Mouse (Mus musculus) lung, adult 18-20 months (tissue): ENCODE results near the gene Polr2l.

ENCODE experiments used
- DNase-seq, 2 experiments: peaks; one replicate each; pipeline ENCODE4 v3.0.0; 2022; ENCODE audit warnings: mixed read lengths in 2 of 2

Gene Polr2l

DNA sequence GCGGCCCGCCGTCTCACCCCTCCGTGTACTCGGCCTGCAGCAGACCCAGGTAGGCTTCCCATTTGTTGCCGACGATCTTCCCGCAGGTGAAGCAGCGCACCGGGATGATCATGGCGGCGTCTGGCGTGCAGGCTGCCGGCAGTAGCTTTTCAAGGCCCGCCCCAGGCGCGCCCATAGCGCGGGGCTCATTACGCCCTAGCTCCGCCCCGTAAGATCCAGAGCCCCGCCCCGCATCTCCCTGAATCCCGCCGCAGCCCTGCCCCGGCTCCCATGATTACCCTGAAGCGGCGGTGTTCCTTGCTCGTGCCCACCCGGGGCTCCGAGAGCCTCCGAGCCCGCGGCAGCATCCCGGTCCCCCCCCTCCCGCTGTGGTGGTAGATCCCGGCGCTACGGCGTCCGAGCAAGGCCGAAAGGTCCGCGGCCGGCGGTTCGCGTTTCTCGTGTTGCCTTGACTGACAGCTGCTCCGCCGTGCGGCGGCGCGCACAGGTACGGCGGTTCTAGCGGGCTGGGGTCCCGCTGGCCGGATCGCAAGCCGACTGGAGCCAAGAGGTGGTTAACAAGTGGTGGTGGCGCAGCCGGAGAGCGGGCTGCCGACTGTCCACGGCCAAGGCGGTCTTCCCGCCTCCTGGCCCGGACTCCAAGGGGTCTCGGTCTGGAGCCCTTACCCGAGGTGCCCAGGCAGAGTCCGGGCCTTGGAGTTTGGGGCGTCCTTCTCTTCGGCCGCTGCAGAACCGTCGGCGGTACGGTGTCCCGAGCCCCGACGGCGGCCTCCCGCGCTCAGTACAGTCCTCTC lies at the start of gene Polr2l, which contains the start of gene Tspan4:
Gene Polr2l (minus strand): TSS at position 122 of the 794 bp plus-strand sequence.
Gene Tspan4 (plus strand): TSS at position 230 of the 794 bp plus-strand sequence.
- peak; percentile 82 to 84 for DNase-seq

- no peak for DNase-seq
Observed at GRCm38 (mm10) chr7:141524271-141524670, 49.3 kb upstream of the Polr2l start.

DNA sequence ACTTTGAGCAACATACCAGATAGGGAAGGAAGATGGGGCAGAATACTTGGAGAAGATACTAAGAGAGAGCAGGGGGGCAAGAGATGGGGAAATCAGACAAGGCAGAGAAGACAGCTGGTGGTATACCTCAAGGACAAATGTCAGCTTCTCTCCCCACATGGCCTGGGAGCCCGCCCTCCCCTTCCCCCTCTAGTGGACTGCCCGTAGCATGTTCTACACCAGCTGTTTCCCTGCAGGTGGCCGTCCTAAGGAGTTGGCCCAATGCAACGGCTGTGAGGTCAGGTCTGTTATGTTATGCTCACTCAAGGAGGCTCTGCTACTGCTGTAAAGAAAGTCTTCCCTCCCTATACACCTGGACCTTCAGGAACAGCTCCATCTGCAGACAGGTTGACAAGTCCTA lies 48.1 kb upstream of the Polr2l start:
- DNase-seq = no peak

GRCm38 (mm10) chr7:141519795-141520194 lies 44.9 kb upstream of the Polr2l start:
- no peak for DNase-seq

DNA sequence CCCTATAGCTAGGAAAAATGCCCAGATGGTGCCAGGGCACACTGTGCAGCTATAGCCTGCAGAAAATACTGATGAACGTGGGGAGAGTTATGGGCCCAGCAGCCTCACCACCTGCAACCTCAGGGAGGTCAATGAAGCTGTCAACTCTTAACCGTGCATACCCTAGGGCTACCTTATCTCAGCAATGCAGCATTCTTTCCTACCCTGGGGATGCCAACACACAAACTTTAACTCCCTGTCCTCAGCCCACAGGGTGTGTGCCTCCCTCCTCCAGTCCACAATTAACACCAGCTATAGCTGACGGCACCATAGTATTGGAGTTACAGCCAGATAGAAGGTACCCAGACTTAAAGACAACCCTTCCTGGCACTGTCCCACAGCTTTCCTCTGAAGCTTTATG lies 44.0 kb upstream of the Polr2l start:
- no peak for DNase-seq

DNA sequence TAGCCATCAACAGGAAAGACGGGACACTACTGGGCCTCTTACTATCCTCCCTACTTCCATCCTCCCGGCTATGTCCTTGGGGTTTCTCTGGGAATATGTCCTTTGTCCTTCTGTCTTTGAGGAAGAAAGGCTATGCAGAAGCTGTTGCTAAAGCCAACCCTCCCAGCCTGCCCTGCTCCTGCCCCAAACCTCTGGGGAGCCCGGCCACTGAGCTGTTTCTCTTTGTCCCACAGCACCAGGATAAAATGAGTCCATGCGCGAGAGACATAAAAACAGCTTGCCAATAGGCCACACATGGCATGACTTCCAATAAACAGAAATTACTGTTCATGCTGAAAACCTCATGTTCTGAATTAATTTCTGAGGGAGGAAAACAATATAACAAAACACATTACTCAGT lies 43.4 kb upstream of the Polr2l start:
- no peak for DNase-seq

DNA sequence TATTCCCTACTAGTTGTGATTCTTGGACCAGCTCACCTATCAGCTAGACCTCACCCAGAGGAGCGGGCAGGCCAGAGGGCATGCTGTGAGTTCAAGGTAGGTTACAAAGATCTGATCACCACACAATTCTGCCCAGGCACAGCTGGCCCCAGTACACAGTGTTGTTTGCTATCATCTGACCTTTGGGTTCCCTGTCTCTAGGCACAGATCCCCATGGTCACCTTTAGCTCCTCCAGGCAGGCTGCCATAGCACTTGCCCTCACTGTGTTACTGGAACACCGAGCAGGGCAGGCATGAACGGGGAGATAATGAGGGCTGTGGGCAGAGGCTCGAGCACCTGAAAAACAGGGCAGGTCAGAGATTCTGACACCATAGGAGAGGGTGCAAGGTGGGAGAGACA lies 42.7 kb upstream of the Polr2l start:
- DNase-seq = peak in 1 of 2 experiments; percentile 7

DNA sequence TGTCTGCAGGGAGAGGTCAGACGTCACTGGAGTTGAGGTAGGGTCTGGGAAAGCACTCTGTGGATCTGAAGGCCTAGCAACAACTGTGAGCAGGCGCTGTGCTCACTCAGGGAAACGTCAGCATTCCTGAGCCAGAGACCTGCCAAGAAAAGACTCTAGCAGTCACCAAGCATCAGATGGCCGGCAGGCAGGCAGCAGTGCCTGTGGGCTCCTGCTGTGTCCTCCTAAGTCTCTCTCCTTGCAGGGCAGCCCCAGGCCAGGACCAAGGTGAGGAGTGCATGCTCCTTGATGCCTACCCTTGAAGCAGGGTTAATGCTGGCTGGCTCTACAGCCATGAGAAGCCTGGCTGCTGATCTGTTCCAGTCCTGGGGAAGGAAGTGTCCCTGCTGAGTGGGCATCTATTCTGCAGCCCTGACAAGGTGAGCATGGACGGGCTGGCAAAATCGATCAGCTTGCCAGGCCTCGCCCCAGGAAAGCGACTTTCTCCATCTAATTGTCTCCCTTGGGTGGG lies 35.8 kb upstream of the Polr2l start:
- no peak for DNase-seq

- no peak for DNase-seq
Observed at GRCm38 (mm10) chr7:141510196-141510595, 35.3 kb upstream of the Polr2l start.

GRCm38 (mm10) chr7:141508160-141508559 lies 33.2 kb upstream of the Polr2l start:
- no peak for DNase-seq

DNA sequence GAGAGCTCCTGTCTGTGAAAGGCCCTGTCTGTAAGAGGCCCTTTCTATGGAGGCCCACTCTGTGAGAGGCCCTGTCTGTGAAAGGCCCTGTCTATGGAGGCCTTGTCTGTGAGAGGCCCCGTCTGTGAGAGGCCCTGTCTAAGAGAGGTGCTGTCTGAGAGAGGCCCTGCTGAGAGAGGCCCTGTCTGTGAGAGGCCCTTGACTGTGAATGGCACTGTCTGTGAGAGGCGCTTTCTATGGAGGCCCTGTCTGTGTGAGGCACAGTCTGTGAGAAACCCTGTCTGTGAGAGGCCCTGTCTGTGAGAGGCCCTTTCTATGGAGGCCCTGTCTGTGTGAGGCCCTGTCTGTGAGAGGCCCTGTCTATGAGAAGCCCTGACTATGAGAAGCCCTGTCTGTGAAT lies 31.3 kb upstream of the Polr2l start:
- no peak for DNase-seq

- DNase-seq = no peak
Observed at GRCm38 (mm10) chr7:141502556-141502905, 27.6 kb upstream of the Polr2l start.

GRCm38 (mm10) chr7:141501820-141502555 lies 27.1 kb upstream of the Polr2l start:
- DNase-seq = no peak

GRCm38 (mm10) chr7:141497600-141497999 lies 22.7 kb upstream of the Polr2l start:
- DNase-seq = no peak

GRCm38 (mm10) chr7:141495940-141496339 lies 21.0 kb upstream of the Polr2l start:
- no peak for DNase-seq

- DNase-seq = no peak
Observed at GRCm38 (mm10) chr7:141495379-141495778, 20.4 kb upstream of the Polr2l start.

DNA sequence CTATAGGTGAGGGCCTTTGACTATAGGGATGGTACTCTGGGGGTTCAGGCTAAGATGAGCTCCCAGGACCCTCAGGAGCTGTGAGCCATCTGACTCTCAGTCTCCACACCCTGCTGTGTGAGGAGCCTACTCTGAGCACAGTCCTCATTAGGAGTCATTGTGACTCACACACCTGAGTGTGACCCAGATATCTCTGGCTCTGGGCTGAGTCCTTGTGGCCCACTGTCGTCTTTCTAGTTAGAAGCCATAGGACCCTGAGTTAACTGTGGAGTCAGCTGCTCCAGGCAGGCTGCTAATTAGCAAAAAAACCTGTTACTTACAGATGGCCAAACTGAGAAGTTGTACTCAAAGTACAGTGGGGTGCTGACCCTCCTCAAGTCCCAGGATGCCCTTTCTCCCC lies 18.8 kb upstream of the Polr2l start:
- DNase-seq = no peak

DNA sequence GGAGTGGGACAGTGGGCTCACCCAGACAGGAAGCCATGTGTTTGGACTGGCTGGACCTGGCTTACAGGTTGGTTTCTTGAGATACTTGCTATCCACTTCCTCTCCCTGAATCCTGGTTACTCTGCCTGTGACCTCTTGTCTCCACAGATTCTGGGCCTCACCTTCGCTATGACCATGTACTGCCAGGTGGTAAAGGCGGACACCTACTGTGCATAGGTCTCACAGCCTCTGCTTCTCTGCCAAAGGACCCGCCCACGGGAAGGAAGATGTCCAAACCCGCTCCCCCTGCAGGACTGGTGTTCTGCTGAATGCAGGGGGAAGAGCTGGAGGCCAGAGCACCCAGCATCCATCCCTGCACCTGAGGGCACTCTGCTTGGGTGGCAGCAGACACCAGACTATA lies 17.8 kb upstream of the Polr2l start:
- no peak for DNase-seq

- peak in 1 of 2 experiments; percentile 10 for DNase-seq
Observed at GRCm38 (mm10) chr7:141491151-141491550, 16.2 kb upstream of the Polr2l start.

- no peak for DNase-seq
Observed at GRCm38 (mm10) chr7:141487141-141487540, 12.2 kb upstream of the Polr2l start.

GRCm38 (mm10) chr7:141486239-141486638 lies 11.3 kb upstream of the Polr2l start:
- DNase-seq = no peak

DNA sequence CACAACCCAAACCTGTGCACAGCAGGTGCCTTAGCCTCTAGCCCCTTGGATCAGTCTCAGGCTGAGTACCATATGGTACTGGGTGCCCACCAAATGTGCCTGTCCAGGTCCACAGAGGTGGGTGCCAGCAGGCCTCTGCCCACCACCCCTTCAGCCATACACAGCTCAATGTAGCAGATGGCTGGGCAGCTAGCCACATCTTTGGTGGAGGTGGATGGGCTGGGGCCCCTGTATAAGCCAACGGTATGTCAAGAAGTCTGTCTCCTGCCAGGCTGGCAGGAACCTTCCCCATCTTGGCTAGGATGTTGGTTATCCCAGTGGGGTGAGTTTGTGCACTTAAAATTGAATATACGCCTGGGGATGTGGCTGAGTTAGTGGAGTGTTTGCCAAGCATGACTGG lies 10.7 kb upstream of the Polr2l start:
- no peak for DNase-seq

GRCm38 (mm10) chr7:141485186-141485585 lies 10.3 kb upstream of the Polr2l start:
- DNase-seq = no peak
